Mouse (Mus musculus) bone marrow macrophage, adult 2 months (primary cell): ENCODE measurements around the gene Exph5.

Experiments used
- CTCF ChIP-seq: IDR thresholded peaks from 2 replicates; pipeline ENCODE4 v1.5.1; 2012; ENCODE audit warnings: low read depth, mild to moderate bottlenecking, low read length, moderate library complexity
- POLR2A ChIP-seq: IDR thresholded peaks from 2 replicates; pipeline ENCODE4 v1.6.1; 2012; ENCODE audit warnings: mild to moderate bottlenecking, low read depth, low read length, borderline replicate concordance

DNA sequence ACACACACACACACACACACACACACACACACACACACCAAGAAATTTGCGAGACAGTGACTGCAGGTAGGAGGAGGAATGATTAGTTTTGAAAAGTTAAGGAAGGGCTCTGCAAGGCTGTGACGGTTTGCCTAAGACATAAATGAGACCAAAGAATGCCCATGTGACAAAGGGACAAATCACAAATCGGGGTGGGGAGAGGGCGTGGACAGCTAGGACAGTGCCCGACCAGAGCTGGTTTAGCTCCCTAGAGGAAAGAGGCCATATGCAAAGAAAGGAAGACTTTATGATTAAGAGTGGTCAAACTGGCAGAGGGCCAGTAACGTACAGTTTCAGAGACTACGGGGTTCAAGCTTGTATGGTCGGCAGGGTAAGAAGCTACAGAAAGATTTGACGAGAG is 28.8 kb downstream of the Exph5 start:
- TF ChIP-seq CTCF (no peak), POLR2A (no peak)
